Mouse (Mus musculus): ENCODE measurements around the gene Svep1. TPM values are rescaled to one million over a fixed set of nuclear protein-coding genes. Genes with fewer than 3 reads are reported as not detected.

Gene Svep1
- total RNA-seq, 2 experiments from 2014 or later = 9.7 TPM

- DNase-seq = peak; percentile 51
Observed at GRCm38 (mm10) chr4:58079631-58080030, 127.0 kb downstream of the Svep1 start.

GRCm38 (mm10) chr4:58077950-58078349 lies 128.7 kb downstream of the Svep1 start:
- no peak for DNase-seq

- no peak for DNase-seq
Observed at GRCm38 (mm10) chr4:58077536-58077935, 129.1 kb downstream of the Svep1 start.

GRCm38 (mm10) chr4:58072888-58073287 lies 133.8 kb downstream of the Svep1 start:
- no peak for DNase-seq

GRCm38 (mm10) chr4:58068886-58069285 lies 137.8 kb downstream of the Svep1 start:
- DNase-seq = no peak

GRCm38 (mm10) chr4:58064721-58065120 lies 141.9 kb downstream of the Svep1 start:
- no peak for DNase-seq

GRCm38 (mm10) chr4:58062933-58063332 lies 143.7 kb downstream of the Svep1 start:
- no peak for DNase-seq

GRCm38 (mm10) chr4:58055653-58056052 lies 151.0 kb downstream of the Svep1 start:
- no peak for DNase-seq

GRCm38 (mm10) chr4:58054441-58054840 lies 152.2 kb downstream of the Svep1 start:
- no peak for DNase-seq

GRCm38 (mm10) chr4:58050746-58051145 lies 155.9 kb downstream of the Svep1 start:
- DNase-seq = no peak

- DNase-seq = no peak
Observed at GRCm38 (mm10) chr4:58050276-58050675, 156.4 kb downstream of the Svep1 start.

- no peak for DNase-seq
Observed at GRCm38 (mm10) chr4:58044833-58045232, 161.8 kb downstream of the Svep1 start.

- no peak for DNase-seq
Observed at GRCm38 (mm10) chr4:58044356-58044755, 162.3 kb downstream of the Svep1 start.

GRCm38 (mm10) chr4:58040093-58040492 lies 166.6 kb downstream of the Svep1 start:
- DNase-seq = no peak

GRCm38 (mm10) chr4:58037096-58037705 lies 169.5 kb downstream of the Svep1 start:
- DNase-seq = no peak

GRCm38 (mm10) chr4:58034663-58035062 lies 172.0 kb downstream of the Svep1 start:
- DNase-seq = no peak

GRCm38 (mm10) chr4:58032714-58033113 lies 173.9 kb downstream of the Svep1 start:
- no peak for DNase-seq

- no peak for DNase-seq
Observed at GRCm38 (mm10) chr4:58009024-58009423, 197.6 kb downstream of the Svep1 start, which contains the start of gene Txndc8. TSS of gene Txndc8 (minus strand) at chr4:58009124.

- DNase-seq = no peak
Observed at GRCm38 (mm10) chr4:58003501-58003900, 203.2 kb downstream of the Svep1 start.

Other genes starting within 250 kb of the Svep1 start
- gene Txndc8, start 197.7 kb downstream of the Svep1 start, total RNA-seq (2021) = not detected
- under 1 TPM; 0.38 to 0.47 TPM for gene Musk, start 79.1 kb upstream of the Svep1 start, total RNA-seq (2021)